Mouse (Mus musculus) ES-E14 (cell line): ENCODE results near the gene Vash2.

Experiments used
- CHD2 ChIP-seq: IDR thresholded peaks from 2 replicates; pipeline ENCODE4 v1.6.1; 2014; ENCODE audit warnings: mild to moderate bottlenecking, low read depth, low read length, inconsistent platforms
- HCFC1 ChIP-seq: IDR thresholded peaks from 2 replicates; pipeline ENCODE4 v1.6.1; 2012; ENCODE audit warnings: low read length, inconsistent platforms, borderline replicate concordance; ENCODE audit not compliant: insufficient read depth
- MAFK ChIP-seq: IDR thresholded peaks from 2 replicates; pipeline ENCODE4 v1.6.1; 2014; ENCODE audit warnings: mild to moderate bottlenecking, low read depth, low read length, inconsistent platforms; ENCODE audit not compliant: insufficient read depth
- ZC3H11A ChIP-seq: IDR thresholded peaks from 2 replicates; pipeline ENCODE4 v1.6.1; 2012; ENCODE audit warnings: low read depth, mild to moderate bottlenecking, inconsistent platforms, low read length, borderline replicate concordance
- ZNF384 ChIP-seq: IDR thresholded peaks from 2 replicates; pipeline ENCODE4 v1.6.1; 2012; ENCODE audit warnings: low read depth, low read length, inconsistent platforms

GRCm38 (mm10) chr1:190919725-190920469 is 59.2 kb downstream of the Vash2 start:
- TF ChIP-seq MAFK (no peak), ZC3H11A (no peak), ZNF384 (no peak), CHD2 (no peak), HCFC1 (no peak)
